Mouse (Mus musculus) mouse embryonic stem cell (cell line): ENCODE results near the gene Gm11114.

Experiments
- in situ Hi-C, 2 experiments: fragments of 300-500 bp; cut with MboI; formaldehyde crosslinking; loops; 1 replicate in 1 of 2; 3 replicates in 1 of 2; pipeline ENCODE4 v1.14.3; 2019 to 2020; ENCODE audit warnings: low sequenced_read_pairs in 2 of 2, low pct_unique_long_range_greater_than_20kb in 1 of 2, mixed read lengths in 1 of 2; ENCODE audit not compliant: unreplicated experiment in 1 of 2

Gene Gm11114

DNA sequence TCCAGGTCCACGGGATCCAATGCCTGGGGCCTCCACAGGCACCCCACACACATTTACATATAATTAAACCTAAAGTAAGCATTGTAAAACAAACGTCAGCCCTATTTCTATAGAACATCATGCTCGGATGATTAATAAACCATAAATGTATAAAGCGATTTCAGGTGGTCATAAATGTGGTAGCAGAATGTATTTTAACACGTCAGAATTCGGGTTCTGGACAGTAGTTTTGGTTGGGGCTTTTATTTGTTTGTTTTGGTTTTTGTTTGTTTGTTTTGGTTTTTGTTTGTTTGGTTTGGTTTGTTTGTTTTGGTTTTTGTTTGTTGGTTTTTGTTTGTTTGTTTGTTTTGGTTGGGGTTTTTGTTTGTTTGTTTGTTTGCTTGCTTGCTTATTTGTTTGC lies at the start of gene Gm11114:
Gm11114 (plus strand) TSS at position 301 of the 400 bp plus-strand sequence.
- in situ Hi-C loops, result no loop called here

DNA sequence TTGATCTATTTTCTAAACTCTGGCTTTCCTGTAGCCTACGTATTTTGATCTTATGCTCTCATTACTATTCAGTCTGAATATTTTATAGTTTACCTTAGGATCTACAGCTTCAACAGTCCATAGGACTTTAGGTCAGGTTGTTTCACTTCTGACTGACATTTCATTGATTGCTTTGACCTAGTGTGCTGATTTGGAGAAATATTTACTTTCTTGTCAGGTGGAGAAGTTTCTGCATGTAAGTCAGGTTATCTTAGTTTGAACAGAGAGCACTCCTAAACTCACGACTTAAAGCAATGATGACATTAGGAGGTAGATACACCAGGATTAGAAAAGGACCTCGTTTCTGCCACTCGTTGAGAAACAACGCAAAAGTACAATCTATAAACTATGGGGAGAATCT lies 45.7 kb upstream of the Gm11114 start:
- in situ Hi-C loops, result no loop called here

DNA sequence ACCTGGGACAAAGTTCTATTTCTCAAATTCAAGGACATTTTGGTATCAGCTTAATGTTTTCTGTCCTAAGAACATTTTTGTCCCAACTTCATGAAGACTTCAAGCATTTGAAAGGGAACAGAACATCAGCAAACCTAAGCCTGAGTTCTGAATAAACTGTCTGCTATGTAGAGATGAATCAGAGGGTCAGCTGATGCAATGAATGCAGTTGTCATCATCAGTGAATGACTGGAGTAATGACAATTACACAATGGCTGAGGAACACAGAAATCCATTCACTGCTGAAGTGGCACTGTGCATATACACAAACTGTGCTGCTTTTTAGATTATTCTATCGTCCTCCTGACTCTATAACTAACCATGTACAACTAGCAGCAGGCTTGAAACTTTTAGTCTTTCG lies 38.5 kb upstream of the Gm11114 start:
- in situ Hi-C loops, result no loop called here

DNA sequence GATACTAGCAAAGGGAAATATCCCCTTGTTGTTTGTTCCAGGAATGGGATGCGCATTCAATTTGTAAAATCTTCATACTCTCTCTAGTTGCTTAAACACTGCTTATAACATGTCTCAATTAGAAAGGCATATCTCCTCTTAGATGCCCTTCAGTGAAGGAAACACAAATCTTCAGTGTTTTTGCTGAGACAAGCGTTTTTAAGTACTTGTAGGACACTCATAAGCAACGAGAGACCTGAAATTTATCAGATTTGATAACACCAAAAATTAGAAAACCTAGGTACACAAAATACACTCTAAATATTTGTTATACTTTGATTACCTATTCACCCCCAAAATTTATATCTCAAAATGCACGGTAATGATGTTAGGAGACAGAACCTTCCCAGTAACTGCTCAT lies 9.7 kb upstream of the Gm11114 start:
- in situ Hi-C loops, result no loop called here

DNA sequence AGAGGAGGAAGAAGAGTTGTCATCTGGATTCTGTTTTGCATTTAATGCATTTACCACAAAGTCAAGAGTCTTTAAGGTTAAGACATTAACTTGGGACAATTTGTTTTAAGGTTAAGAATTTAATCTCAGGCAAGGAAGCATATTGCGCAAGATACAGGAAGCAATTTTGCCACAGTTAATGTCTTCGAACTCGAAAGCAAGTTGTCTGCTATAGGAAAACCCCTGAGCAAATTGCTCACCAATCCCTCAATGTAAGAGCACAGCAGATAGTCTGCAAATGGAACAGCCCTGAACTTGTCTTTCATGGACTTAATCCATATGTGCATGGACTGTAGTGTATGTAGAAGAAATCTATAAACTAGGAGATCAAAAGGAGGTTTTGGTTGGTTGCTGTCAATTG lies 9.2 kb upstream of the Gm11114 start:
- in situ Hi-C loops, result no loop called here

DNA sequence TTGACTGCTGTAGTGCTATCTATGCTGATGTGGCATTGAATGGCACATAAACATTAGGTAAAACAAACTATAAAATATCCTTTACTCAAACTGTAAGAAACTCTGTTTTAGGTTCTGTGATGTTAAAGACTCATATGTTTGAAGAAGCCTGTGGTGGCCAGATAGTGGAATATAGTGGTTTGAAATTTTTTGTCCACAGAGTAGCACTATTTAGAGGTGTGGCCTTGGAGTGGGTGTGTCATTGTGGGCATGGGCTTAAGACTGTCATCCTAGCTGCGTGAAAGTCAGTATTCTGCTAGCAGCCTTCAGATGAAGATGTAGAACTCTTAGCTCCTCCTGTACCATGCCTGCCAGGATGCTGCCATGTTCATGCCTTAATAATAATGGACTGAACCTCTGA lies 3.5 kb downstream of the Gm11114 start:
- in situ Hi-C loops, result no loop called here

DNA sequence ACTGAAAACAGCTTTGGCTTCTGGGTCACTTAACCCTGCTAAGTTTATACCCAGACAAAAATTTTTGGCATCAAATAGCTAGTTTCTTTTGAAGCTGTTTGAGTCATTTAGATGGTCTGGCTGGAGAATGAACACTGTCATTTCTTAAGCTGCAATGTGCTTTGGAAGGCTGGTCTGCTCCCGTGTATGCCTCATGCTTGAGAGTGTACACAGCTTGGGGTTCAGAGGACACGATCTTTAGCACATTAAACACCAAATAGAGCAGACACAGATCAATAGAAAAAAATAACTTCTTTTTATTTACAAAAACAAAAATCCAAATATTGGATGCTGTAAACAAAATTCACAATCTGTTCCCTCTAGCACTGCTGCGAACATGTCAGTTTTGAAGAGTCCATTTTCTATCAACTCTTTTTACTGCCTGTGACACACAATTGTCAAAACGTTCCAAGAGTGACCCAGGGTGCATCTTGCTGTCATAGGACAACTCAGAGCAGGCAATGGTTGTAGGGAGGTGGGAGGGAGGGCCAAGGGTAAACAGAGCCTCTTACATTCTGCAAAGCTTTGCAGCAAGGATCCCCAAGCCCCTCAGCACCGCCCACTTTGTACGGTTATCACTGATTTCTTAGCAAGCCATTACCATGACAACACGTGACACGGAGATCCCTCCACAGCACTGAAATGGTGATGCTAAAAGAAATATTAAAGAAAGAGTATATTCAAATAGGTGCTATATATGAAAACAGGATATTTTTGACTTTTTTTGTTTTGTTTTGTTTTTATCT lies 7.8 kb downstream of the Gm11114 start:
- in situ Hi-C loops, result no loop called here

DNA sequence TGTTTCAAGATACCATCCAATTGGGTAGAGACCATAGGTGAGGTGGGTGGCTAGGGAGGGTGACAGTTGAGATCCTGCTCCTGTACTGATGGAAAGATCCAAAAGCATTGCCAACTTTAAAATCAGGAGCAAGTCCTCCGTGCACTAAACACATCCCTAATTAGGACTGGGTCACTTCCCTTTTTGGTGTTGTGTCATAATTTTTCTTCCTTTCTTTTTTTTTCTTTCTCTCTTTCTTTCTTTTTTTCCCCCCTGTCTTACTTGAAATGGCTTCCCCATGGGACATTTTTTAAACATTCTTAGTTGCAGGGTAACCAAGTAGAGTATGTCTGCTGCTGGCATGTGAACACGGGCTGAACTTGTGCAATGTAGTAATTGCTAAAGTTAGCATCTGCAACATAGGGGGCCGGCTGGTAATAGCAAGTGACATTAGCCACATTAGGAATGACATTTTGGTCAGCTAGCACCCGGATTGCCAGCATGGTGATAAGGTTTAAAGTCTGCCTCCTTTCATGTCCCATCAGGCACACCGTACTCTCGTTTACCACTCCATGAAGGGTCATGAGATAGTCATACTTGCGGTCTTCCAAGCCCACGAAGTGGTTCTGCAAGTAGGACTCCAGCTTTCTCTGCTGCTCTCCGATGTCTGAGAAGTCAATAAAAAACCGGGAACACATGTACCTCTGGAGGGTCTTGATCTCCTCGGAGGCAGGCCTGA lies 11.7 kb downstream of the Gm11114 start:
- in situ Hi-C loops, result no loop called here

DNA sequence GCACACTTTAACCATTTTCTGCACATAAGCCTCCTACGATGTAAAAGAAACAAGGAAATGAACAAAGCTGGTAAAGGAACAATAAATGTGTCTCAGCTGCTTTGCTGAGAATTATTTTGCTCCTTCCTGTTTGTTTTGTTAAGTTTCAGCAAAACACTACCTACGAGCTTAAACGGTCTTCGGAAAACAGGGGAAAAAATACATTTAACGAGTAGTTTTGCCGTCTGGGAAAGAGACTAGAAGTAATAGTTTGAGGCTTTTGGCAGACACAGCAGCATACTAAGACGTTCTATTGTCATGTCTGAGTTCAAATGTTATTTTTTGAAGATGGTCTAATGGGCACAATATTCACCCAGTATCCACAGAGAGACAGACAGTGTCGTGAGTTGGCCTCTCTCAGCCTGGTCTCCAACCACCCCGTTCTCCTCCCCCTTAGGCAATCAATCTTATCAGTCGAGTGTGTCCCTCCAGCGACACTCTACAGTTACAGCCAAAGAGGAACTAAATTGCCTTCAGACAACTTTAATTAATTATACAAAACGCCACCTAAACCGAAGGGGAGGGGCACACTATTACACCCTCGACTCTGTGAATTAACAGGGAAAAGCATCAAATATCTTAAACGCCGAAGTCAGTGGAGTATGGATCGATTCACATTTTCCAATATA lies 12.8 kb downstream of the Gm11114 start:
- in situ Hi-C loops, result no loop called here

DNA sequence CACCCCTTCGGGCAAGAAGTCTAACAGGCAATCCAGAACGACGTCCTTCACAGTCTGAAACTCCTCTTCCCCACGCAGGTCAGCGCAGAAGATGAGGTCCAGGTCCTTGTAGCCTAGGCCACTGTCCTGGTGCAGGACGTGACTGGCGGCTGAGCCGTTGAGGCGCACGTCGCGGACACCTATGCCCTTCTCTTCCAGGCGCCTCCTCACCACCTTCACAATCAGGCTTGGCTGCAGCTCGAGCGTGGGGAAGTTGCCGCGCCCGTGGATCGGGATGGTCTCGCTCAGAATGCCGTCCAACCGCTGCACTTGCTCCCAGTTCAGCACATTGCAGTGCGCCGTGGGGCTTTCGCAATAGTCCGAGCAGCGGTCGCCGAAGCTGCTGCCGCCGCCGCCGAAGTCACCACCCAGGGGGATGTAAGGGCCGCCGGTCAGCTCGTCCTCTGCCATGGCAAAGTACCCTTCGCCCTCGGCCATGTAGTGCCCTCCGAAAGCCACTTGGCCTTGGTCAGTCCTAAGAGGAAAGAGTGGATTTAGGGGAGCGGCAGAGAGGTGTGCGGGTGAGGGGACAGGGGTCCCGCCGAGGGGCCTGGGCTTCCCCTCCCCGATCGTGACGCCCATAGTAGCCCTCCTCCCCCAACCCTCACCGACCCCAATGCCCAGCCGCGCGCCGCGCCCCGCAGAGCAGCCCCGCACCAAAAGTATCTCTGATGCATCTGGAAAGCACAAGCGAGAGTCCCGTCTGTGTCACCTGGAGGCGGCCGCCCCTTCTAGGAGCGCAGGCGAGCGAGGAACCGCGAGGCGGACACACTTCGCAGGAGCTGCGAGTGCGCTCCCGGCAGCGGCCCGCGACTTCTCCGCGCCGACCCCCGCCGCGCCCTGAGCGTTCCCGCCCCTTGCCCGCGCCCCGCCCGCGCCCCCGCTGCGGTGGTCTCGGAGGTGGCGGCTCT lies 14.0 kb downstream of the Gm11114 start:
- in situ Hi-C loops, result no loop called here

DNA sequence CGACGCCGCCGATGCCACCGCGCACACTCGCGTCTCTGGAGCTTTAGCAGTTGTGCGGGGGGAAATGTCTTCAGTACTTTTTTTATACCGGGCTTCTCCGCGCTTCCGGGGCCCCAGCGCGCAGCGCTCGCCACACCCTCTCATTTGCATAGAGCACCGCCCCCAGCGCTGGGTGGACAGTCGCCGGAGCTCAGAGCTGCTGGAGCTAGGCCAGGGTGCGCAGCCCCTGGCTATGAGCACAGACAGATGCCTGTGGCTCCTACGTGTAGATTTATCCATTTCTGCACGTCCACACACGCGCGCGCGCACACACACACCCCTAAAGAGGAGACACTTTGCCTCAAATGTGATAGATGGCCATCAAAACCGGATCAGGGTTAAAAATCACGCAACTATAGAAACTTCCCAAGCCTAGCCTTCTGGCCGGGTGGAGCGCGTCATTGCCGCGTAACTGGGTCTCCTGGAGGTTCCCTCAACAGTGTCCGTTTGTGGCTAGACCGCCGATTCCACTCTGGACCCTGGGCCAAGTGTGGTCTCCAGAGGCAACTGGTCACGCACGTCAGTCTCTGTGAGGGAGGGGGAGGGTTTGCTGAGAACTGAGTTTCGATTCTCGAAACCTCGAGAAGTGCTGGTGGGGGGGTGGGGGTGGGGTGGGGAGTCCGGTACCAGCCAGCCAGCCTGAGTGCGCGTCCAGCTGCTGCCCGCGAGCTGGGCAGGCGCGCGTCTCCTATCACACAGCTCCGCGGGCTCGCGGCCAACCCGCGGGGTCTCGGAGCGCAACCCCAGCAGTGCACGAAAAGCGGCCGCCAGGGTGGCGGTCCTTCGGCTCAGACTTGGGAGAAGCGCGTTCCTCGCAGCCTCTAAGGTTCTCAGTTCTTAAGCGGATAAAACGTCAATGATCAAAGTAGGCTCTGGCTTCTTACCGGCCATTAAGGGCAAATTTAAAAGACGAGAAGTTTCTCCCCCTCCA lies 15.0 kb downstream of the Gm11114 start, which contains the start of gene Tent5a:
Tent5a (minus strand) TSS at position 107 of the 970 bp plus-strand sequence.
- in situ Hi-C loops, result no loop called here

DNA sequence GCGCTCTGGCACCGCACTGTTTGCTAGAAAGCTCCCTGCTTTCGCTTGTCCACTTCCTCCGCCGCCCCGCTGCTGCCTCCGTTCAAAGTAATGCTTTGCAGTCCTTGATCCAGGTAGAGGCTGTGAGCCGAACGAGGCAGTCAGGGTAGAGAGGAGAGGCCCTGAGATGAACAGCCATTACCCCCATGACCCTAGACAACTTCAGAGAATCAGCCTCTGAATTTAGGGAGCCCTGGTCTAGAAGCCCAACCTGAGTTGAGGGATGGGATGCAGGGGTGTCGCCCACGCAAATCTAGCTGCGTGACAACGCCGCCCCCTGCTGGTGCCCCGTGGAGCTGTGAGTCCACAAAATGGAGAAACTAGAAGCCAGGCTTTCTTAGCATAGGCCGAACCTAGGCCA lies 15.7 kb downstream of the Gm11114 start:
- in situ Hi-C loops, result no loop called here

DNA sequence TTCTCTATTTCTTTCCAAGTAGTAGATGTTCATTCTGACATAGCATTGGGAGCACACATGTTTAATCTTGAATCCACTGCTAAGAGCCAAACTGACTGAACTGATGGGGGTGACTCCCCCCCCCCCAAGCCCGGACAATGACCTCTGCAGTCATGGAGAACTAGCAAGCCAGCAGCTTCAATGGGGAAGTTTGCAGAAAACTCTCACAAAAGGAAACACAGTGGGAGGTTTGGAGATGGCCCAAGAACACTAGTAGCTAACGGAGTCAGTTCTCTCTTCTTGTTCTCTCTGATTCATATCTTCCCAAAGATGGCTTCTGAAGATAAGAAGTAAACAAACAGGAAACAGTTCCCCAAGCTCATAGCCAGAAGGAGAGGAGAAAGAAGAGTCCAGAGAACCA lies 18.9 kb downstream of the Gm11114 start:
- in situ Hi-C loops, result no loop called here

DNA sequence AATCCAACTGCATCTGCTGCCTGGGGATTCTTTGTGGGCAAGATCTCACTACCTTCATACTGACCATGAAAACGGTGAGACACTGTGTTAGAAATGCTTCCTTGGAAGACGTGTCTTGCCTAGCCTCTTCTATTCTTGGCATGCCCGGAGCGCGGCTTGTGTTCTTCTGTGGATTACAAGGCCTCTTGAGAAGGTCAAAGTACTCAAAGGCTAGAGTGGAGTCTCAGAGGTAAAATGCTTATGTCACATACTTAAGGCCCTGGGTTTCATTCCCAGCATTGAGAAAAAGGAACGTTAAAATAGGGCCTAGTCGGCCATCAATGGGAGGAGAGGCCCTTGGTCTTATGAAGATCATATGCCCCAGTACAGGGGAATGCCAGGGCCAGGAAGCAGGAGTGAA lies 23.5 kb downstream of the Gm11114 start:
- in situ Hi-C loops, result no loop called here

DNA sequence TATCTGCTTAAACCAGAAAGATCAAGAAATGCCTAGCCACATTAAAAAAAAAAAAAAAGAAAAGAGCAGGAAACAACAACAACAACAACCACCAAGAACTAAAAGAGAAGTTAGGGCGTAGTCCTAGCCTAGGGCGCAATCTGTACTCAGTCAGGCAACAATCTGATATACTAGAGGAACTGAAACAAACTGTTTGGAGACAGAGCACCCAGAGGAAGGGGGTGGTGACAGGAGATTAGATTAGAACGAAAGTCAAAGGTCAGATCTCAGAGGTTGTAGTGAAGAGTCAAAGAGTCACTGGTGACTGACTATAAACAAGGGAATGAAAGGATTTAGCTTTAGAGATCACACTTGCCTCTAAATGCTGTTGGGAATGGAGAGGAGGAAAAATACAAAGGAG lies 27.7 kb downstream of the Gm11114 start:
- in situ Hi-C loops, result no loop called here

DNA sequence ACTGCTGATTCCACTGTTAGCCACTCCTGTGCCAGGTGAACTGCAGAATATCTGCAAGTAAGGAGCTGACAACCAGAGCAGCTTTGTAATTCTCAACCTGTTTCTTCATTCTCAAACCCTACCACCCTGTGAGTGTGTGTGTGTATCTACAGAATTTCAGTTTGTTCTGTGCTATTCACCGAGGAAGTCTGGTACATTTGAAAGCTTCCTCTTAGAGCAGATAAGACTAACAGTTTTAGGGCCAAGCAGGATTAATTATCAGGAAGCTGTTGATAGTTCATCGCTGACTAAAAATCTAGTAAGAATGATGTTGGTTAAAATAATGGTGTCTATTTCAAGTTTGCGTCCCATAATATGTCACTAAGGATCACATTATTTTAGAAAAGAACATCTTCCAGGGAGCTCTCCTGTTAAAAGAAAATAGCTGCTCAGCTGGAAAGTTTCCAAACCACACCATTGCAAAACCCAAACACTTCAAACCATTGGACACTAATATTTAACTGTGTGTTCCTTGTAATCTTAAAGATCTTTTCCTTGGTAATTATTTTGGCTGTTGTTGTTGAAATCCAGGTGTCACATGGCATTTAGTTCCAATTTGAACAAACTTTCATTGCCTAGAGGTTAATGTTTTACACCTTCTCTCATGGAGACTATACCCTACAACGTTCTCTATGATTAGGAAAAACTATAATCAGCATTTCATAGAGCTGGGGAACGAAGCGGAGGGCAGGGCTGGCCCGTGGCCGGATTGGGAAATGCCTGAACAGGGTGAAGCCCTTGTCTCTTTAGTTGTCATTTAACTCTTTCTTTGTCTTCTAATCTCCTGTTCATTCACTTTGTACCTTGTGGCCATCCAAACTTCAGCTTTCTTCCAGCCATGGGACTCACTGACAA lies 30.6 kb downstream of the Gm11114 start:
- in situ Hi-C loops, result no loop called here
